Mouse (Mus musculus) right cerebral cortex, postnatal 4 days (tissue): ENCODE data around the gene Lst1.
A peak's percentile ranks its signal among the peaks of the same experiment; 100 is the strongest.

Experiments used
- DNase-seq: peaks from one replicate; pipeline ENCODE4 v3.0.0-alpha.2; 2022

Lst1 gene

GRCm38 (mm10) chr17:35178528-35178927 is 9.7 kb downstream of the Lst1 start:
- no peak for DNase-seq

GRCm38 (mm10) chr17:35175968-35176367 is 12.3 kb downstream of the Lst1 start, which contains the start of gene Aif1:
Gene Aif1, minus strand, starts transcription at chr17:35176068.
- no peak for DNase-seq

DNA sequence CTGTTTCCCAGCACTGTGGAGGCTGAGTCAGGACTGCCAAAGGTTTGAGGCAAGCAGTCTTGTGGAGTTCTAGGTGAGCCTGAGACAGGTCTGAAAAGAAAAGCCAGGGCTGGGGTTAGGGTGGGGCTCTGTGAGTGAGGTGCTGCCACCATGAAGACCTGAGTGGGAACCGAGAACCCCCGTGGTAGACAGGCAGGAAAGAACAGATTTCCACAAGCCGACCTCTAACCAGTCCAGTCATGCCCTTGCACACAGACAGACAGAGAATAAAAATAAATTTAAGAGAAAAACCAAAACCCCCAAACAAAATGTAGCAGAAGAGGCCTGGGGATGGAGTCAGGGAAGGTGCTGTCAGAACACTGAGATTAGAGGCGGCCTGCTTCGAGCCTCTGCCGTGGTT is 12.9 kb downstream of the Lst1 start:
- no peak for DNase-seq

DNA sequence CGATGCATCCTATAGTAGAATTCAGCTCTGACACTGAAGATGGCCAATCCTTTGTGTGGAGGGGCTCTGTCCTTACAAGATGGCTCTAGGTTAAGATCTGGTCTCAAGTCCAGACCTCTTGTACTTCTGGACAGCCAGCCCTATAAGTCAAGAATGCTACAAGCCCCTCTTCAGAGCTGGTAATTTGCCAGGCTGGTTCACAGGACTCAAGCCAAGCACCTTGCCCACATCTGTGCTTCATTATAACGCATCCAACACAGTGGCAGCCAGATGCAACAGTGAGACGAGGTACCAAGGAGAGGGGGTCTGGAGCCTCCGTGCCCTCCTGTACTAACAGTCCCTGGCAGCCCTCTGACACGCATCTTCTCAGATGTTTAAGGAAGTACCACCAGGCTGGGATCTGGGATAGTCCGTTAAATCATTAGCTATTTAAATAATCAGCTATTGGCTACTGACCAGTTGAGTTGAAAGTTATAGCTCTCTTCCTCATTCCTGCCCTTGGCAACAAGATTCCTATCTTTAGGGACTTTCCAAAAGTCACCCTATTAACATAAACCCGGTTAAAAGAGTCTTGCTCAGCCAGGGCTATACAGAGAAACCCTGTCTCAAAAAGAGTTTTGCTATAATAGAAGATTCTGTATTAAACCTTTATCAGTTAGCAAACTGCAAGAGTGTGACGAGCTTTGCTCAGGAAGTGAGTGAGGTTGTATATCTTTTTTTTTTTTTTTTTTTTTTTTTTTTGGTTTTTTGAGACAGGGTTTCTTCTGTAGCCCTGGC is 13.8 kb downstream of the Lst1 start:
- no peak for DNase-seq

DNA sequence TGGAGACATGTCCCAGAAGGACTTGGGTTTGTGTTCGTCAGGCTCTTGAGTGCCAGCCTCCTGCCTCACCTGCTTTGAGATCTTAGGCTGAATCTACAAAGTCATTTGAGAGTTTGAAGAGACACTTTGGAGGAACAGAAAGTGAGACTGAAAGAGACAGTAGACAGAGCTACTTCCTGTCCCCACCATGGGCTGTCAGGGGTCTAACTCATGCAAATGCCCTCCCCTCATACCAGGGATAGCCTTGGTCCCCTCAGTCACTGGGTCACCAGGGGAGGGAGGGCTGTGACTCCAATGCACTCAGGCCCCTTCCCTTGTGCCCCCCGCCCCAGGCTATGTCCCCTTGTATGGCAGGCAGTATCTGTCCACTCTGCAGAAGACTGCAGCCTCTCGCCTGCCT is 14.9 kb downstream of the Lst1 start:
- no peak for DNase-seq

GRCm38 (mm10) chr17:35172445-35173234 is 15.6 kb downstream of the Lst1 start:
- DNase-seq: no peak

DNA sequence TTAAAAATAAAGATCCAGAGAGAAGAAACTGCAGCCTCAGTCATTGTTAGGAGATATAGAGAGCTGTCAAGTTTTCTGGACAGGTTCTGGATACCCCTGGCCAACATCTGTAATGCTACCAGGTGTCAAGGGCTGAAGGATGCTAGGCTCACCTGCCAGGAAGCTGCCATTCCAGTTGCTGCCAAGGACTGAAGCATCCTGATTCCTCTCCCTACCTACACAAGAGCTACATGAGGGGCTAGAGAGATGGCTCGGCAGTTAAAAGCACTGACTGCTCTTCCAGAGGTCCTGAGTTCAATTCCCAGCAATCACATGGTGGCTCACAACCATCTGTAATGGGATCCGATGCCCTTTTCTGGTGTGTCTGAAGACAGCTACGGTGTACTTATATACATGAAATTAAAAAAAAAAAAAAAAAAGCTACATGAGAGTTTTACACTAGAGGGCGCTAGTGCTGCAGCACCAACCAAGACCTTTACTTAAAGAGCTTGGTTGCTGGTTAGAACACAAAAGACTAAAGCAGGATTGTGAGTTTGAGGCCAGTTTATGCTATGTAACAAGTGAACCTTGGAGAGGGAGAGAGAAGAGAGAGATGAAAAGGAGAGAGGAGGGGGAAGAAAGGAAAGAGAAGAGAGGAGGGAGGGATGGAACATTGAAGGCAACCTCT is 19.6 kb downstream of the Lst1 start:
- no peak for DNase-seq

DNA sequence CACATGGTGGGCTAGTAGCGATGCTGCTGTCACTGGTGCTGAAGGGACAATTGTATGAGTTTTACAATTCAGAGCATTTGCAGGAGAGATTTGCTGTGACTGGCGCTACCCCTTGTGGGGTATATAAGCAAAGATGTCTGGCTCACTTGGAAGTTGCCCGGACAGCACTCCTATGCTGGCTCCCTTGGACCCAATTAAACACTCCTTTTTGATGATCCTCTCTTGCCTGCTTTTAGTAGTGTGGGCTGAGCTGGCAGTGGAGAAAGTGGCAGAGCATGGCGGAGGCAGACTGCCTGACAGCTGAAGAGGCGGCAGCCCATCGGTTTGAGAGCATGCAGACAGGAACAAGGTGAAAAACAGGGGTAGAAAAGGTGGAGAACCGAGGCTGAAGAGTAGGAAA is 20.4 kb downstream of the Lst1 start:
- no peak for DNase-seq

- peak; percentile 61 for DNase-seq
These were observed 21.7 kb downstream of the Lst1 start for GRCm38 (mm10) chr17:35166352-35167035.

DNA sequence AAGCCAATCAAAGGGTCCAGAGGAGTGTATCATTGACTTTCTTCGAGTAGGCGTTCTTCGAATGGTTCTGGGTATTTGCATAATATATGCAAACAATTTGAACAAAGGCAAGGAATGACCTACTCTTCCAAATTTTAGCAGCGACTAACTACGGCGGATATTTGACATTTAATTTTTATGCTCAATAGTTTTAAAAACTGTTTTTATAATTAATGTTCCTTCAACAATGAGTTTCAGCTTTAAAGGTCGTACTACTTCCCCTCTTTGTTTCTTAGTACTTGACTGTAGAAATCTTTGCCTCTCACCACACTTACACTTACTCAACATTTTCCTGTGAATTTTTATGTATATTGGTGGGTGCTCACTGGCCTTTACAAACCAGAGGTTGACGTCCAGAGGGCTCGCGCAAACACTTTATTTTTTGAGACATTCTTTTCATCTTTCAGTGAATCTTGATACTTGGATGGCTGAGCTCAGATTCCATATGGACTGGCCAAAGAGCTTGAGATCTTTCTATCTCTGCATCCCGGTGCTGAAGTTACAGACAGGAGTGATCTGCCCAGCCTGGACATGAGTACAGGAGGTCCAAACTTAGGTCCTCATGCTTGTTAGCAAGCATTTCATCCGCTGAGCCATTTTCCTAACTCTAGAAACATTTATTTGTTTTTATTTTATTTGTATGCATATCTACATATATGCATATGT is 22.6 kb downstream of the Lst1 start:
- no peak for DNase-seq

GRCm38 (mm10) chr17:35164568-35165450 is 23.4 kb downstream of the Lst1 start, which contains the start of gene Prrc2a:
Gene Prrc2a, minus strand, starts transcription at chr17:35164897.
- peak; percentile 98 for DNase-seq

GRCm38 (mm10) chr17:35164218-35164567 is 24.0 kb downstream of the Lst1 start:
- DNase-seq: no peak

- DNase-seq: no peak
These were observed 24.7 kb downstream of the Lst1 start for GRCm38 (mm10) chr17:35163326-35164081.

GRCm38 (mm10) chr17:35162730-35163129 is 25.5 kb downstream of the Lst1 start:
- DNase-seq: no peak

DNA sequence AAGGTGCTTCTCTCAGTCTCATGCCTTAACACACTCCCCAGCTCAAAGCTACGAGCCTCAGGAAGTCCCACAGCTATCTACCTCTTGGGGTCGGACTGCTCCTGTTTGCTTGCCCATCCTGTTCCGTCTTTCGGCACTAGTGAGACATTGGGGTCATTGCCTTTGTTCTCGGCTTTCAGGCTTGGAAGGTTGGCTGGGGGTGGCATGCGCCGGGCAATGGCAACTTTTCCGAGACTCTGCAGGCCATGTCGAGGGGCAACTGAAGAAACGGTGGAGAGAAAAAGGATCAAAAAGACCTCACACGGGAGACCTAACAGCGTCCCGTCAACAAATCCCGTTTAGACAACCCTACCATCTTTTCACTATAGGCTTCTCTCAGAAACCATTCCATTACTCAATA is 26.1 kb downstream of the Lst1 start:
- DNase-seq: no peak

DNA sequence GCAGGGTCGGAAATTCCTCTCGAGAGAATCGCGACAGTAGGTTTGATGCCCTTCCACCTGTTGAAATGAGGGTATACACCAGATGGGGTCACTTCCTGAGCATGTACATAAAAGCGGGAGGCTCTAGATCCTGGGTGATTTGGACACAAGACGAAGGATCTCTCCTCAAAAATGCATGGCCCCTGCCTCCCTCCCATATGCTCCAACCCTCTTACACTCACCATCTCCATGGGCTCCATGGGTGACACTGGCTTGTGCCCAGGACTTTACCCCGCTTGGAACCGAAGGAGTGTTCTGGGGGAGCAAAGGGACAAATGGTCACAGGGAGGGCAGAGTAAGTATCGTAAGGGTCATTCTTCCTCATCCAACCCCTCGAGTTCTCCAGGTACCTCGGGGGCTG is 26.8 kb downstream of the Lst1 start:
- no peak for DNase-seq

DNA sequence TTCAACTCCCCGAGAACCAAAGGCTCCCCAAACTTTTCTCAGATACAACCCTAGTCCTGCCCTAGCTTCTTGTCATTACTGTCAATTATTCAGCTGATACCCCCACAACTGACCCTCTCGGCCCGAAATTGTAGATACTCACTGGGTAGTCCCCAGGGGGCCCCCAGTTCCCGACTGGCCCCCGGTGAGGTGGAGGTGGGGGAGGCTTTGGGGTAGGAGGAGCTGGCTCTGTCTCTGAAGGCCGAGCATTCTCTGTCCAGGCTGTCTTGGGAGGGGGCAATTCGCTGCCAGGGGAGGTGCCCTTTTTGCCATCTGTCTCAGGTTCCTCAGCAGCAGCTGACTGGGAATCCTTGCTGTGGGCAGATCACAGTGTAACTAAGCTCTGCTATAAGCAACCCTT is 28.6 kb downstream of the Lst1 start:
- DNase-seq: no peak

DNA sequence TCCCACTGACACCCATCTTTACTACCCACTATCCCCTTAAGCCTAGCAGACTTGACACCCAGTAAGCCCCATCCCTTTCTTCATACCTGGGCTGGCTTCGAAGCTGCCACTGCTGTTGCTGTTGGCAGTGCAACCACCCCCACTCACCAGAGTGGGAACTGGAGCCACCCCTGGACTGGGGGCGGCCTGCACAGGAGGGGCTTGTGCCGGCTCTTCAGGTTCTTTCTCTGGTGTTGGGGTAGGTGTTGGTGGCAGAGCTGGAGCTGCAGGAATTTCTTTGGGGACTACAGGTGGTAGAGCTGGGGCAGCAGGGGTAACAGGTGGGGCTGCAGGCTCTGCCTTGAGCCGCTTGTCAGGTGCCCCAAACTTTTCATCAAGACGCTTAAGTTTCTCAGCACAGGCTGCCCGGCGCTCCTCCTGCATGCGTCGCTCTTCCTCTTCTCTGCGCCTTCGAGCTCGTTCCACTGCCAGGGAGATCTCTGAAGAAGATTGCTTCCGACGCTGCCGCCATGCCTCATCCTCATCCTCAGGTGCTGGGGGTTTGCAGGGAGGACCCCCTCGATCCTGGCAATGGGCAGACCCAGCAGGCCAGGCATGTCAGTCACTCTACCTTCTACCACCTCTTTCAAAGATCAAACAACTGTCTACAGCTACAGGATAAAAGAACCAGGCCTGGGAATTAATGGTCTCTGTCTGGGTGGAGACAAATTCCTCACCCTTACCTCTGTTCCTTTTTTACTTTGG is 29.2 kb downstream of the Lst1 start:
- DNase-seq: no peak

DNA sequence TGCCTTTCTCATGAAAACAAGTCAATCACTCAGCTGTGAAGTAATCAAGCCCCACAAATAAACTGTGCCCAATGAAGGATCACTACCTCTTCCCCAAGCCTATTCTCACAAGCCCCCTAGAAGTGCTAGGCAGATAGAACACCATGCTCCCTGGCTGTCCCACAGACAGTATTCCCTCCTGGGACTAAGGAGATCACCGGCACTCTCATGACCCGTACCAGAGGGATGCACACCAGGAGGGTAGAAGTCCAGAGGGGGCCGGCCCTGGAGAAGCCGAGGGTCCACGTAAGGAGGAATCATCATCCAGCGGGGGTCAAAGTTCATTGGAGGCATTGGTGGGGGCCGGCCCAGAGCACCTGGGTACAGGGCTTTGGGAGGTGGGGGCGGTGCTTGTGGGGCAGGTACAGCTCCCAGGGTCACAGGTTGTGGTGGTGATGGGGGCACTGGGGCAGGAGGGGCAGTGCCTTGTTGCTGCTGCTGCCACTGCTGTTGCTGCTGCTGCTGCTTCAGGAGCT is 30.5 kb downstream of the Lst1 start:
- no peak for DNase-seq

- no peak for DNase-seq
These were observed 31.0 kb downstream of the Lst1 start for GRCm38 (mm10) chr17:35157254-35157653.
